Mouse (Mus musculus) heart, embryonic 15.5 days (tissue): ENCODE measurements around the gene Tmtc1. TPM values are rescaled to one million over a fixed set of nuclear protein-coding genes. Genes with fewer than 3 reads are reported as not detected.
A peak's percentile ranks its signal among the peaks of the same experiment; 100 is the strongest.

ENCODE experiments used
- ATAC-seq: fragments of 200-750 bp; cut with Nextera tagmentation; replicated peaks from 2 replicates; pipeline ENCODE4 v1.8.0; 2017; ENCODE audit warnings: low read depth, moderate TSS enrichment; ENCODE audit not compliant: insufficient number of reproducible peaks, insufficient read depth, low FRiP score
- H3K27ac ChIP-seq: fragments of 300-500 bp; sonication (generic); 2 replicates; pipeline ENCODE4 v1.5.1; 2015; ENCODE audit warnings: mild to moderate bottlenecking, inconsistent platforms
- H3K27me3 ChIP-seq: fragments of 300-500 bp; sonication (generic); 2 replicates; pipeline ENCODE4 v1.6.1; 2015; ENCODE audit warnings: inconsistent platforms
- H3K36me3 ChIP-seq: fragments of 300-500 bp; sonication (generic); 2 replicates; pipeline ENCODE4 v1.6.1; 2015; ENCODE audit warnings: mild to moderate bottlenecking, inconsistent platforms
- H3K4me1 ChIP-seq: fragments of 300-500 bp; sonication (generic); replicated peaks from 2 replicates; pipeline ENCODE4 v1.6.1; 2015; ENCODE audit warnings: inconsistent platforms
- H3K4me2 ChIP-seq: fragments of 300-500 bp; sonication (generic); 2 replicates; pipeline ENCODE4 v1.6.1; 2015; ENCODE audit warnings: inconsistent platforms, mild to moderate bottlenecking, moderate library complexity
- H3K4me3 ChIP-seq: fragments of 300-500 bp; sonication (generic); 2 replicates; pipeline ENCODE4 v1.5.1; 2015; ENCODE audit warnings: mild to moderate bottlenecking, inconsistent platforms
- H3K9ac ChIP-seq: fragments of 300-500 bp; sonication (generic); 2 replicates; pipeline ENCODE4 v1.6.1; 2015; ENCODE audit warnings: mild to moderate bottlenecking, inconsistent platforms
- H3K9me3 ChIP-seq: fragments of 300-500 bp; sonication (generic); replicated peaks from 2 replicates; pipeline ENCODE4 v1.6.1; 2016; ENCODE audit warnings: inconsistent platforms
- WGBS: fragments of 180-500 bp; shearing (Covaris S2); methylation state at CpG from one replicate; pipeline ENCODE4 v1.1.7; 2015; ENCODE audit warnings: mixed read lengths; 5-methylcytosine and 5-hydroxymethylcytosine counted together
- polyA plus RNA-seq: library from polyadenylated mRNA; unstranded; fragments of >200 nt; fragmentation: Nextera tagmentation; extraction: Ambion mirVana; gene quantifications from 2 replicates; pipeline ENCODE4 v1.2.1, GENCODE M21; 2015

The Tmtc1 gene
- polyA plus RNA-seq, 1 experiment from 2014 or later: 2.2 TPM

DNA sequence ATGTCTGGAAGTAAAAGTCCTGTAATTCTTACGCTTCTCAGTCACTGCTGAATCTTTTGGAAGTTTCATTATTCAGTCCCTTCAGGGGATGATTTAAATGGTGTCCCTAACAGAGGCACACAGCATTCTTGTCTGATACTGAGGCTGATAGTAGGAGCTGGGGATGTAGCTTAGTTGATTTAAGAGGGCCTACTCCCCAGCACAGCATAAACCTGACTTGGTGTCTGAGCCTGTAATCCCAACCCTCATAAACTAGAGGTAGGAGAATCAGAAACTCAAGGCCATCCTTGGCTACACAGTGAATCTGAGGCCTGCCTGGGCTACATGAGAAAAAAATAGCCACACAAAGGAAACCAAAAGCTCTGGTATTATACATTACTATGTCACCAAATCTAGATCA is 77.6 kb downstream of the Tmtc1 start:
- ATAC-seq: no peak
- Histone ChIP-seq H3K27ac (no peak overlapping the region), H3K4me3 (no peak overlapping the region), H3K9ac (no peak overlapping the region), H3K36me3 (no peaks in the 10 kb centered on the region), H3K4me1 (no peaks in the 10 kb centered on the region), H3K27me3 (no peaks in the 10 kb centered on the region), H3K9me3 (no peaks in the 10 kb centered on the region), H3K4me2 (no peak overlapping the region)
- WGBS: 89% methylated on average over 1 of the region's 1 CpGs

DNA sequence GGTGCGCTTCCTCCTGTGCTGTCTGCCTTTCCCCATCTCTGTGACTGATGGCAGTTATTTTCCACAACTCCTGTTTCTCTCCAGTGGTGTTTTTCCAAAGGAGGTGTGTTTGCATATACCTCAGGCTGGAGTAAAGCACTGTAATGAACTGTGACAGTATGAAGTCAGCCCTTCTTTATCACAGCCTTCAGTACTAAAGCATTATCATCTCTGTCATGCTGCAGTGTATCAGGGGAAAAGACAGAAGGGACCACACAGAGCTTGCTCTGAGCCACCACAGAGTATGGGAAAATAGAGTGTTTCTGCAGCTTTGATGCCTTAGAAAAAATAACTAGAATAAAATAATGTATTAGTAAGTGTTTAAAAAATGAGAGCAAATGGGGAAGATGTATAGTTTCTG is 81.0 kb downstream of the Tmtc1 start:
- H3K27ac ChIP-seq: no peak overlapping the region
- no peaks in the 10 kb centered on the region for H3K27me3 ChIP-seq
- H3K9me3 ChIP-seq: no peaks in the 10 kb centered on the region
- 0 out of 2 replicates have a peak, but pooled peaks cover 4% of the 10 kb centered on the region for H3K4me1 ChIP-seq
- H3K9ac ChIP-seq: no peak overlapping the region
- H3K36me3 ChIP-seq: no peaks in the 10 kb centered on the region
- no peak overlapping the region for H3K4me3 ChIP-seq
- H3K4me2 ChIP-seq: no peak overlapping the region
- 77% methylated on average over 1 of the region's 1 CpGs for WGBS
- ATAC-seq: no peak

DNA sequence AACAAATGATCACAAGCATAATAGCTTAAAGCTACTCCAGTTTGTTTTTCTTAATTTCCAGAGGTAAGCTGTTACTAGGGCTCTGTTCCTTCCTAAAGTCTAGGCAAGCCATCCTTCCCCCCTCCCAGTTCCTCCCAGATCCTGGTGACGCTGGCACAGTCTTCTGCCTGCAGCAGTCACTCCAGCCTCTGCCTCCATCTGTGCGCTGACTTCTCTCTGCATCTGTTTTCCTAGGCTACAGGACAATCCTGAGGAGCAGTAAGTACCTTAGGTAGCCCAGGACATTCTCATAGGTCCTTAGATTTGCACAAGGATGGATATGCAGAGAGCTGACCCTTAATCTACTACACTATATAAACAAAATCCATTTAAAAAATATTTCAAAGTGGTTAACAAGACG is 81.7 kb downstream of the Tmtc1 start:
- Histone ChIP-seq H3K27ac (no peak overlapping the region), H3K4me2 (no peak overlapping the region), H3K27me3 (no peaks in the 10 kb centered on the region), H3K9me3 (no peaks in the 10 kb centered on the region), H3K36me3 (0 out of 2 replicates have a peak, but pooled peaks cover 3% of the 10 kb centered on the region), H3K4me1 (0 out of 2 replicates have a peak, but pooled peaks cover 4% of the 10 kb centered on the region), H3K4me3 (no peak overlapping the region), H3K9ac (no peak overlapping the region)
- WGBS: 61% methylated on average over 3 of the region's 3 CpGs
- ATAC-seq: no peak

DNA sequence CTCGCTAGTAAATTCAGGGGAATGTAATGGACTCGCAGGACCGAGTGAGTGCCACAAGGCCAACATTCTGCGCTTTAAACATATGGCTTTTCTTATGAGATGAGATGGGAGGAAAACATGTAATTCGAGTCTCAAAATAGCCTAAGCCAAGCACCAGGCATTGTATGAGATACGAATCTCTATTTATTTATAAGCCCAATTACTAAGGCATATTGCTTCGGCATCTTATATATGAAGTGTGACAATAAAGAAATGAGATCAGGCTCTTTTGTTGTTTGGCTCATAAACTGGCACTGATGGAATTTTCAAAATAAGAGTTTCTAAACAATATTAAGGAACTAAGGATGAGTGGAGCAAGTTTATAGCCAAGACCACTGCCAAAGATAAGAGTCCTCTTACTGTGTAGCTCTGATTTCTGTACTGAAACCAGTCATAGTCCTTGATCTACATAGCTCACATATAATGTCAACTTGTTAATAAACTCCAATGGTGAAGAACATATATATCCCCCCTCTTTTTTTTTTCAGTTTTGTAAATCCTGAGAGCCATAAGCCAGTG is 84.8 kb downstream of the Tmtc1 start:
- H3K36me3 ChIP-seq: peaks cover 17% of the 10 kb centered on the region
- no peak overlapping the region for H3K27ac ChIP-seq
- WGBS: 88% methylated on average over 7 of the region's 7 CpGs
- no peak overlapping the region for H3K4me3 ChIP-seq
- no peak overlapping the region for H3K9ac ChIP-seq
- H3K9me3 ChIP-seq: 0 out of 2 replicates have a peak, but pooled peaks cover 3% of the 10 kb centered on the region
- peaks cover 13% of the 10 kb centered on the region for H3K4me1 ChIP-seq
- H3K27me3 ChIP-seq: no peaks in the 10 kb centered on the region
- ATAC-seq: no peak
- no peak overlapping the region for H3K4me2 ChIP-seq

DNA sequence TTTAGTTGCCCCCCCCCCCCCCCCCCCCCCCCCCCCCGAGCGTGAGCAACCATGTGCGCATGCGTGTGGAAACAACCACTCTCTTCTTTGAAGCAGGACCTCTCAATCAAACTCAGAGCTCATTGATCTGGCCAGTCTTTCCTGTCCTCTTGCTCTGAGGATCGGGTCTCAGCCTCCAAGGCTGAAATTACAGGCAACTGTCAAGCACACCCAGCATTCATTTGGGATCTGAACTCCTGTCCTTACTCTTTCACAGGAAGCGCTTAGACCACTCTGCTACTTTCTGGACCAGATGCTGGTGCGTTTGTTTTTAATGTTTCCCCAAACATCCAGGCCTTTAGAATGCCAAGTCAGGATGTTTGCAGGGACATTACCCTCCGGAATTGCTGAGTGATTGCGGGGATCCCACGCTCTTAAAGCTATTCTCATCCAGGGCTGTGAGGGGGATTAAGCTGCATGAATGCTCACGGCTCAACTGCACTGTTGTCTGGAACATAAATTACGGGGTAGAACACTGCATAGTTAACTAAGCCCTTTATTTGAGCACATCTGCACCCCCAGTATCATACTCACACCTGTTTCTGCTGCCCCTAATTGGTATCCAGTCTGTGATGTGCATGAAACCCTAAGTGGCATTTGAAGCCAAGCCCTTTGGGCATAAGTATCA is 85.5 kb downstream of the Tmtc1 start:
- Histone ChIP-seq H3K27me3 (no peaks in the 10 kb centered on the region), H3K27ac (no peak overlapping the region), H3K36me3 (peaks cover 17% of the 10 kb centered on the region), H3K4me3 (no peak overlapping the region), H3K4me1 (peaks cover 13% of the 10 kb centered on the region), H3K9me3 (0 out of 2 replicates have a peak, but pooled peaks cover 3% of the 10 kb centered on the region), H3K4me2 (no peak overlapping the region), H3K9ac (no peak overlapping the region)
- ATAC-seq: no peak
- 77% methylated on average over 8 of the region's 12 CpGs for WGBS

DNA sequence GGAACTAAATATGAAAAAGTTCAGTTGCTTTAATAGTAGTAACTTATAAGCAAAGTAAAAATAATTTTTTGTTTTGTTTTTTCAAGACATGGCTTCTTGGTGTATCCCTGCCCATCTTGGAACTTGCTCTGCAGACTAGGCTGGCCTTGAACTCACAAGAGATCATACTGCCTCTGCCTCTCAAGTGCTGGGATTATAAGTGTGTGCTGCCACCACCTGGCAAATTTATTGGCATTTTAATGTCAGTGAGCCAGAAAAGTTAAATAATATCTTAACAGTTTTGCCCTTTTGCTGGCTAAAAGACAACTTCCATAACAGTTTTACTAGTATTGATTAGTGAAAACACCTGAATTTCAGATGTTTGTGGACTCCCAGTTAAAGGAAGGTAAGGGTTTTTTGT is 88.0 kb downstream of the Tmtc1 start:
- peaks cover 13% of the 10 kb centered on the region for H3K4me1 ChIP-seq
- H3K27ac ChIP-seq: no peak overlapping the region
- H3K27me3 ChIP-seq: no peaks in the 10 kb centered on the region
- no peak overlapping the region for H3K4me2 ChIP-seq
- H3K4me3 ChIP-seq: no peak overlapping the region
- no peak for ATAC-seq
- no peak overlapping the region for H3K9ac ChIP-seq
- 0 out of 2 replicates have a peak, but pooled peaks cover 3% of the 10 kb centered on the region for H3K9me3 ChIP-seq
- H3K36me3 ChIP-seq: peaks cover 17% of the 10 kb centered on the region

DNA sequence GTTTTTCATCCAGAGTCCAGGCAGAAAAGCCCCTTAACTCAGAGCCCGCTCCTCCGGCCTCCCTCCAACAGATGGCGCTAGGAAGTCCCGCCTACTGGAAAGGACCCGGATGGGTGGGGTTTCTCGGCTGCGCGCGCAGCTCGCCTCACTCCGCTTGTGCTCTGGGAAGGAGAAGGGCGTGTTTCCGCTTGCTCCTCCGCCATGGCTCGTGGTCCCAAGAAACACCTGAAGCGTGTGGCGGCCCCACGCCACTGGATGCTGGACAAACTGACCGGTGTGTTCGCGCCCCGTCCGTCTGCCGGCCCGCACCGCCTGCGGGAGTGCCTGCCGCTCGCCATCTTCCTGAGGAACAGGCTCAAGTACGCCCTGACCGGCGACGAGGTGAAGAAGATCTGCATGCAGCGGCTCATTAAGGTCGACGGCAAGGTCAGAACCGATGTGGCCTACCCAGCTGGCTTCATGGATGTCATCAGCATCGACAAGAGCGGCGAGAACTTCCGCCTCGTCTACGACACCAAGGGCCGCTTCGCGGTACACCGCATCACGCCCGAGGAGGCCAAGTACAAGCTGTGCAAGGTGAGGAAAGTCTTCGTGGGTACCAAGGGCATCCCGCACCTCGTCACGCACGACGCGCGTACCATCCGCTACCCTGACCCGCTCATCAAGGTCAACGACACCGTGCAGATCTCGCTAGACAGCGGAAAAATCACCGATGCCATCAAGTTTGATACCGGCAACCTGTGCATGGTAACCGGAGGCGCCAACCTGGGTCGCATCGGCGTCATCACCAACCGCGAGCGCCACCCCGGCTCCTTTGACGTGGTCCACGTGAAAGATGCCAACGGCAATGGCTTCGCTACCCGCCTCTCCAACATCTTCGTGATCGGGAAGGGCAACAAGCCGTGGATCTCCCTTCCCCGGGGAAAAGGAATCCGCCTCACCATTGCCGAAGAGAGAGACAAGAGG is 89.4 kb downstream of the Tmtc1 start:
- WGBS: 27% methylated on average over 85 of the region's 85 CpGs
- Histone ChIP-seq H3K4me1 (peaks cover 8% of the 10 kb centered on the region), H3K27me3 (no peaks in the 10 kb centered on the region), H3K4me2 (peak overlapping the region; percentile 81), H3K9me3 (0 out of 2 replicates have a peak, but pooled peaks cover 3% of the 10 kb centered on the region), H3K9ac (peak overlapping the region; percentile 61), H3K4me3 (peak overlapping the region; percentile 65), H3K27ac (peak overlapping the region; percentile 45; the same call in 1 of the 2 replicates), H3K36me3 (peaks cover 17% of the 10 kb centered on the region)
- peak; percentile 68; the same call in 1 of the 2 replicates for ATAC-seq

DNA sequence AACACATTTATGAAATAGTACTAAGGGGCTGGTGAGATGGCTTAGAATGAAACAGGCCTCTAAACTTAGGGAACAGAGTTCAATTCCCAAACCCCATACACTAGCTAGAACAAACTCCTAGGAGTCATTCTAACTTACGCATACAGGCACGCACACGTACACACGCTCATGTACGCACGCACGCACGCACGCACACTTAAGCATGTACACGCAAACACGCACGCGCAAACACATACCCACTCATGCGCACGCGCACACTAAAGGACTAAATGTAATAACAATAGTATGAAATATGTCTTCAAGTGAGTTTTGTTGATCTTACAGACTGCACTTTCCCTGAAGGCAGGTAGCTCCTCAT is 90.1 kb downstream of the Tmtc1 start:
- WGBS: 79% methylated on average over 16 of the region's 16 CpGs
- peak overlapping the region; percentile 65 for H3K4me3 ChIP-seq
- ATAC-seq: 0 out of 2 replicates have a peak, but pooled peaks have one; percentile 25
- H3K36me3 ChIP-seq: peaks cover 17% of the 10 kb centered on the region
- H3K27me3 ChIP-seq: no peaks in the 10 kb centered on the region
- 0 out of 2 replicates have a peak, but pooled peaks cover 3% of the 10 kb centered on the region for H3K9me3 ChIP-seq
- peak overlapping the region; percentile 81 for H3K4me2 ChIP-seq
- H3K27ac ChIP-seq: no peak overlapping the region
- peaks cover 8% of the 10 kb centered on the region for H3K4me1 ChIP-seq
- peak overlapping the region; percentile 61; the same call in 1 of the 2 replicates for H3K9ac ChIP-seq

DNA sequence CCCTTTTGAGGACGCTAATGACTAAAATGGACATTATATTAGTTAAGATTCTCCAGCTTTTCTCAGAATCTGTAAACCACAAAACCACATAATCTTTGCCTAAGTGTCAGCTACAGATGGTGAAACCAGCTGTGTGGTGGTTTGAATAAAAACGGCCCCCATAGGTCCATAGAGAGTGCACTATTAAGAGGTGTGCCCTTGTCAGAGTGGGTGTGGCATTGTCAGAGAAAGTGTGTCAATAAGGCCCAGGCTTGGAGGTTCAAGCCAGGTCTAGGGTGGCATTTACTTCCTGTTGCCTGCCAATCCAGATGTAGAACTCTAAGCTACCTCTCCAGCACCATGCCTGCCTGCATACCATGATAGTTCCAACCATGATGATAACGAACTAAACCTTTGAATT is 99.2 kb downstream of the Tmtc1 start:
- ATAC-seq: no peak
- 73% methylated on average over 3 of the region's 3 CpGs for WGBS
- Histone ChIP-seq H3K4me2 (no peak overlapping the region), H3K4me3 (no peak overlapping the region), H3K9ac (no peak overlapping the region), H3K27ac (no peak overlapping the region), H3K9me3 (no peaks in the 10 kb centered on the region), H3K4me1 (no peaks in the 10 kb centered on the region), H3K27me3 (no peaks in the 10 kb centered on the region), H3K36me3 (no peaks in the 10 kb centered on the region)

DNA sequence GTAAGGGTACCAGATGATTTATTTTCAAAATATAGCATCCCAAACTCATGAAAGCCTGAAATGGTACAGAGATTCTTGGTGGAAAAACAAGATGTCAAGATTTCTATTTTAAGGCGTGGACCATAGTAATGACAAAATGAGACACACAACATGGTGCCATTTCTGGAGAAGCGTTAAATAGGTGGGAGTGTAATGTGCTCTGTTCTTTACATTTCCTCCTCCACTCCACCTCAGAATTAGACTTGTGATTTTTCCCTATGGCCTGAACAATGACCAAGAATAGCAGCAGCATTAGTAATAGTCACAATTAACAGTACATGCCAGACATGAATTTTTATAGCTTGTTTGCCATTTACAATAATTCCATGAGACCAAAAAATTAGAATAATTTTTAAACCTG is 102.0 kb downstream of the Tmtc1 start:
- Histone ChIP-seq H3K9ac (no peak overlapping the region), H3K36me3 (no peaks in the 10 kb centered on the region), H3K27ac (no peak overlapping the region), H3K4me3 (no peak overlapping the region), H3K9me3 (no peaks in the 10 kb centered on the region), H3K27me3 (no peaks in the 10 kb centered on the region), H3K4me2 (no peak overlapping the region), H3K4me1 (no peaks in the 10 kb centered on the region)
- ATAC-seq: no peak
- WGBS: 82% methylated on average over 2 of the region's 2 CpGs

DNA sequence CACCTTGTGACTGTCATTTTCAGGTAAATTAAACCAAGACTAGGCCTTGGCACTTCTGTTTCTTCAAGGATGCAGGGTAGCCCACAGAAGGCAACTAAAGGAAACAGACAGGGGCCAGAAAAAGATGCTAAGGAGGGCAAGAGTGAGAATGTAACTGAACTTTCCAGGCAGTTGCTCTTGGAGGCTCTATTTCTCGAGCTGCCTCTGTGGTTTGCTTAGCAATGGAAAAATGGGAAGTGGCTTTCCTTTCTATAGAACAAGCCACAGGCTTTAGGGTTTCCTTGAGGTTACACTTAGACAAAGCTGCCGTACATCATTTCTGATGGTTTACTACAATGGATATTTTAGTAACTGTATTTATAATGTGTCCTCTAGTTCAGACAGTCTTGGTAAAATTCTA is 102.4 kb downstream of the Tmtc1 start:
- Histone ChIP-seq H3K4me3 (no peak overlapping the region), H3K4me2 (no peak overlapping the region), H3K27me3 (no peaks in the 10 kb centered on the region), H3K9me3 (no peaks in the 10 kb centered on the region), H3K36me3 (no peaks in the 10 kb centered on the region), H3K27ac (no peak overlapping the region), H3K9ac (no peak overlapping the region), H3K4me1 (no peaks in the 10 kb centered on the region)
- 68% methylated on average over 2 of the region's 2 CpGs for WGBS
- ATAC-seq: no peak
